Mouse (Mus musculus) erythroblast, embryonic 14.5 days (primary cell): ENCODE results near the gene N4bp3. TPM values are rescaled to one million over a fixed set of nuclear protein-coding genes. Genes with fewer than 3 reads are reported as not detected.
"Not testable (repeated sequence)": the region's sequence is repeated elsewhere in the genome, so short reads cannot be mapped to it uniquely, and the experiment has no call there.

Experiments used
- H3K27me3 ChIP-seq: 2 replicates; pipeline ENCODE4 v1.6.1; 2012; ENCODE audit warnings: inconsistent platforms; ENCODE audit not compliant: control insufficient read depth
- H3K36me3 ChIP-seq: 2 replicates; pipeline ENCODE4 v1.6.1; 2012; ENCODE audit warnings: mild to moderate bottlenecking, inconsistent platforms; ENCODE audit not compliant: control insufficient read depth
- H3K4me1 ChIP-seq: 2 replicates; pipeline ENCODE4 v1.6.1; 2012; ENCODE audit warnings: inconsistent platforms; ENCODE audit not compliant: control insufficient read depth
- H3K4me3 ChIP-seq: replicated peaks from 2 replicates; pipeline ENCODE3; 2012; ENCODE audit warnings: moderate library complexity, mild to moderate bottlenecking, inconsistent platforms
- H3K9me3 ChIP-seq: 2 replicates; pipeline ENCODE4 v1.6.1; 2012; ENCODE audit warnings: low read length, inconsistent platforms, mixed read lengths; ENCODE audit not compliant: control insufficient read depth
- GATA1 ChIP-seq: IDR thresholded peaks from 2 replicates; pipeline ENCODE4 v1.6.1; 2012; ENCODE audit warnings: low read length, inconsistent platforms, mixed read lengths
- TAL1 ChIP-seq: IDR thresholded peaks from 3 replicates; pipeline ENCODE4 v1.6.1; 2012; ENCODE audit warnings: low read length, inconsistent platforms, mixed read lengths
- polyA plus RNA-seq: library from polyadenylated mRNA; stranded (reverse); fragments of >175 nt; gene quantifications from 2 replicates; pipeline ENCODE4 v1.2.3, GENCODE M21; 2012

The N4bp3 gene
- polyA plus RNA-seq, result 0.03 TPM in 2 replicates

GRCm38 (mm10) chr11:51650691-51651515 lies at the start of gene N4bp3, which contains the start of gene D930048N14Rik:
TSS of gene N4bp3 (minus strand) at chr11:51650842.
TSS of gene D930048N14Rik (plus strand) at chr11:51650954.
- TF ChIP-seq GATA1 (no peak), TAL1 (no peak)
- Histone ChIP-seq H3K4me3 (peak within 1 kb of the TSS; percentile 60), H3K9me3 (peaks cover 3% of the 10 kb centered on the region; the same call in 1 of the 2 replicates), H3K4me1 (peaks cover 24% of the 10 kb centered on the region), H3K36me3 (no peaks in the 10 kb centered on the region; the same call in 1 of the 2 replicates), H3K27me3 (peaks cover 61% of the 10 kb centered on the region)

- Histone ChIP-seq H3K27me3 (peaks cover 3% of the 10 kb centered on the region), H3K36me3 (peaks cover 42% of the 10 kb centered on the region), H3K4me1 (no peaks in the 10 kb centered on the region), H3K4me3 (no peak overlapping the region), H3K9me3 (no peaks in the 10 kb centered on the region; the same call in 1 of the 2 replicates)
- no peak for TF ChIP-seq GATA1
- no peak for TF ChIP-seq TAL1
These were observed 44.3 kb upstream of the N4bp3 start for GRCm38 (mm10) chr11:51694984-51695383.

GRCm38 (mm10) chr11:51690597-51690996 lies 40.0 kb upstream of the N4bp3 start:
- not testable (repeated sequence) for H3K4me3 ChIP-seq, H3K27me3 ChIP-seq, H3K9me3 ChIP-seq
- H3K36me3 ChIP-seq, result peaks cover 16% of the 10 kb centered on the region
- peaks cover 25% of the 10 kb centered on the region for H3K4me1 ChIP-seq

GRCm38 (mm10) chr11:51689343-51689742 lies 38.7 kb upstream of the N4bp3 start:
- Histone ChIP-seq H3K27me3 (peaks cover 3% of the 10 kb centered on the region), H3K9me3 (peaks cover 8% of the 10 kb centered on the region; the same call in 1 of the 2 replicates), H3K4me3 (peak overlapping the region; percentile 95), H3K4me1 (peaks cover 25% of the 10 kb centered on the region), H3K36me3 (peaks cover 17% of the 10 kb centered on the region)
- TF ChIP-seq TAL1, result no peak
- no peak for TF ChIP-seq GATA1

GRCm38 (mm10) chr11:51688330-51689328 lies 38.0 kb upstream of the N4bp3 start, which contains the start of gene 0610009B22Rik:
TSS of gene 0610009B22Rik (minus strand) at chr11:51688874.
- H3K9me3 ChIP-seq, result peaks cover 8% of the 10 kb centered on the region; the same call in 1 of the 2 replicates
- TF ChIP-seq GATA1 (no peak), TAL1 (no peak)
- peaks cover 25% of the 10 kb centered on the region for H3K4me1 ChIP-seq

GRCm38 (mm10) chr11:51681976-51682374 lies 31.3 kb upstream of the N4bp3 start:
- Histone ChIP-seq H3K9me3 (no peaks in the 10 kb centered on the region), H3K4me1 (peaks cover 4% of the 10 kb centered on the region), H3K4me3 (no peak overlapping the region), H3K27me3 (no peaks in the 10 kb centered on the region), H3K36me3 (peaks cover 10% of the 10 kb centered on the region)
- no peak for TF ChIP-seq TAL1
- TF ChIP-seq GATA1, result no peak

More at GRCm38 (mm10) chr11:51688330-51689328, 38.0 kb upstream of the N4bp3 start, which contains the start of gene 0610009B22Rik:
- peaks cover 17% of the 10 kb centered on the region for H3K36me3 ChIP-seq
- H3K27me3 ChIP-seq, result peaks cover 3% of the 10 kb centered on the region
- peak within 1 kb of the TSS; percentile 95 for H3K4me3 ChIP-seq

- Histone ChIP-seq H3K27me3 (no peaks in the 10 kb centered on the region), H3K9me3 (no peaks in the 10 kb centered on the region), H3K36me3 (peaks cover 10% of the 10 kb centered on the region), H3K4me1 (peaks cover under 1% of the 10 kb centered on the region), H3K4me3 (no peak overlapping the region)
- no peak for TF ChIP-seq TAL1
- TF ChIP-seq GATA1, result no peak
These were observed 30.8 kb upstream of the N4bp3 start for GRCm38 (mm10) chr11:51681324-51681975.

GRCm38 (mm10) chr11:51679466-51679865 lies 28.8 kb upstream of the N4bp3 start:
- no peak; the same call in 2 of the 3 replicates for TF ChIP-seq TAL1
- TF ChIP-seq GATA1, result no peak
- no peaks in the 10 kb centered on the region for H3K9me3 ChIP-seq
- H3K36me3 ChIP-seq, result no peaks in the 10 kb centered on the region
- no peaks in the 10 kb centered on the region for H3K27me3 ChIP-seq
- H3K4me1 ChIP-seq, result no peaks in the 10 kb centered on the region; the same call in 1 of the 2 replicates
- H3K4me3 ChIP-seq, result no peak overlapping the region
